Mouse (Mus musculus) megakaryocyte-erythroid progenitor cell, adult 5-6 weeks (primary cell): ENCODE measurements around the gene Sf3a1. TPM values are rescaled to one million over a fixed set of nuclear protein-coding genes. Genes with fewer than 3 reads are reported as not detected.
"Not testable (repeated sequence)": the region's sequence is repeated elsewhere in the genome, so short reads cannot be mapped to it uniquely, and the experiment has no call there.

ENCODE experiments used
- ATAC-seq: replicated peaks from 2 replicates; pipeline ENCODE4 v1.8.0; 2016; ENCODE audit warnings: mild to moderate bottlenecking, inconsistent platforms; ENCODE audit not compliant: severe bottlenecking, poor library complexity, low FRiP score, low TSS enrichment
- total RNA-seq, 2 experiments: library from RNA; stranded (forward) in 1 of 2; stranded (reverse) in 1 of 2; fragments of 200-1000, 215-1000 nt in 1 of 2; fragments of >200 nt in 1 of 2; fragmentation: Nextera tagmentation in 1 of 2; gene quantifications; 2 replicates each; pipeline ENCODE4 v1.2.3; 2014 to 2017

Sf3a1 gene
- total RNA-seq (2014; fragmentation: Nextera tagmentation) (74.9 and 93.2 TPM in 2 replicates), total RNA-seq (2017) (42.5 and 64.9 TPM in 2 replicates)

GRCm38 (mm10) chr11:4159808-4160708 is at the start of gene Sf3a1, which contains the start of gene Ccdc157:
Sf3a1 (plus strand) TSS chr11:4160350.
Ccdc157 (minus strand) TSS chr11:4160293.
- peak; percentile 93 for ATAC-seq

GRCm38 (mm10) chr11:4112033-4112432 is 48.1 kb upstream of the Sf3a1 start:
- no peak for ATAC-seq

GRCm38 (mm10) chr11:4112861-4113260 is 47.3 kb upstream of the Sf3a1 start:
- no peak for ATAC-seq

- ATAC-seq = no peak
Observed at GRCm38 (mm10) chr11:4113496-4113895, 46.7 kb upstream of the Sf3a1 start.

DNA sequence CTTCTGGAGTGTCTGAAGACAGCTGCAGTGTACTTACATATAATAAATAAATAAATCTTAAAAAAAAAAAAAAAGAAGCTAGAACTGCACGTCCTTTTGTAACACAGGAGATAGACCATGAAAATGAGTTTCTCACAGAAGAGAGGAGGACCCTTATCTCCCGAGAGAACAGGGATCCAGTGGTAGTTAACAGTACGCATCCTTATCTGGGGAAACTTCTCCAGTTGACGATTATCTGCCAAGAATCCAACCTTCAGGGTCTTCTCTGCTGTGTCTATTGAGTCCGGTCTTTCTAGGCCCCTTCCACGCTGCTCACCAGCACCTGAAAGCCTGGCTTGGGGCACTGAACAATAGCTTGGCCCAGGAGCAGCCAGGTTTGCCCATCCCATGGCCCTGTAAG is 46.2 kb upstream of the Sf3a1 start:
- no peak for ATAC-seq

GRCm38 (mm10) chr11:4114541-4114940 is 45.6 kb upstream of the Sf3a1 start:
- ATAC-seq = not testable (repeated sequence)

GRCm38 (mm10) chr11:4115407-4115806 is 44.7 kb upstream of the Sf3a1 start:
- no peak for ATAC-seq

DNA sequence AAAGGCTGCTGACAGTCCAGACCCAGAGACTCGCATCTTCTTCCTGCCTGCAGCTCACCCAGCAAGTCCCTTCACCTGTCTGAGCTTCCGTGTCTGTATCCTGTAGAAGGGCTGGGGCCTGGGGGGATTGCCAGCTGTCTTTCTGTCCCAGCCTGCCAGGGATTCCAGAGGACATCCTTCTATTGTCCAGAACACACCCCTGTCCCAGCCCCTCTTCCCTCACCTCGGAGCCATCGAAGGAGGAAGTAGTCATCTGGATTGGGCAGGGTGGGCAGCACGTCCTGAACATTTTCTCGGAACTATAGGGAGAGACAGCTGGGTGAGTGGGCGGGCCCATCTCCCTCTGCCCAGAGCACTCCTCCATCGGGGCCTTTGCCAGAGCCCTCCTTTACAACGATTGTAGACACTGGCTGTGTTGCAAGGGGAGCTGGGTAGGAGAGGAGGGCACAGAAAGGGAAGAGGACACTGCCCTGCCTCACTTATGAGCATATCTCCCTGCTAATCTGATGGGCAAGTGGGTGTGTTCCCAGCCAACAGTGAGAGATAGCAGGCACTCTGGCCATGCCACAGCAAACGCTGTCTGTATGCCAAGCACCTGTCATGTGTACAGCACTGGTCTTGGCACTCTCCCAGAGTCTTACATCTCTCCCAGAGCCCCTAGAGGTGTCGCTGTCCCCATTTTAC is 43.5 kb upstream of the Sf3a1 start:
- peak; percentile 71 for ATAC-seq

DNA sequence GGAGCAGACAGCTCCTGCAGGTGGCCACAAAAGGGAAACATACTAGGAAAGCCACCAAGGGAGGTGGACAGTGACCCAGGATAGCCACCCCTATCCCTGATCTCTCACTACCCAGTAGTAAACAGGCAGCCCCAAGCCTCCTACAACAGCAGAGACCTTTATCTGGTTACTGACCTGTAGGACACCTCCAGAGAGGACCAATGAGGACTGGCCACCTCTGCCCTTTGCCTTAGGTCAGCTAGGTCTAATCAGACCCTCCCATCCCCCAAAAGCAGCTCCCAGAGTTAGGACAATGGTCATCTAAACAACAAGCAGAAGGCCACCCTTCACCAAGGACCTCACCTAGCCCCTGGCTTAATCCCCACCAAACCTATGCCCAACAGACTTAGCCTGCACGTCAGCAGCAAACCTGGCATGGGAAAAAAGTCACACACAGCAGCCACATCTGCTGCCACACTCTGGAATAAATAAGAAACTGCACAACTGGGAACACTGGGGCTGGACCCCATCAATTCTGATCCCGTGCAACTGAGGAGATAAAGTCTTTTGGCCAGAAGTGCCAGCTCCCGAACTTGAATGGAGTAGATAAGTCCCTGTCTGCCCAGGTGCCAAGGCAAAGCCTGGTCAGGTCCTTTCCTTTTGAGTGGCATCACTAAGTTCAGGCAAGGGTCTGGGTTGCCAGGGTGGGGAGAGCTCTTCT is 42.6 kb upstream of the Sf3a1 start:
- peak; percentile 36 for ATAC-seq

DNA sequence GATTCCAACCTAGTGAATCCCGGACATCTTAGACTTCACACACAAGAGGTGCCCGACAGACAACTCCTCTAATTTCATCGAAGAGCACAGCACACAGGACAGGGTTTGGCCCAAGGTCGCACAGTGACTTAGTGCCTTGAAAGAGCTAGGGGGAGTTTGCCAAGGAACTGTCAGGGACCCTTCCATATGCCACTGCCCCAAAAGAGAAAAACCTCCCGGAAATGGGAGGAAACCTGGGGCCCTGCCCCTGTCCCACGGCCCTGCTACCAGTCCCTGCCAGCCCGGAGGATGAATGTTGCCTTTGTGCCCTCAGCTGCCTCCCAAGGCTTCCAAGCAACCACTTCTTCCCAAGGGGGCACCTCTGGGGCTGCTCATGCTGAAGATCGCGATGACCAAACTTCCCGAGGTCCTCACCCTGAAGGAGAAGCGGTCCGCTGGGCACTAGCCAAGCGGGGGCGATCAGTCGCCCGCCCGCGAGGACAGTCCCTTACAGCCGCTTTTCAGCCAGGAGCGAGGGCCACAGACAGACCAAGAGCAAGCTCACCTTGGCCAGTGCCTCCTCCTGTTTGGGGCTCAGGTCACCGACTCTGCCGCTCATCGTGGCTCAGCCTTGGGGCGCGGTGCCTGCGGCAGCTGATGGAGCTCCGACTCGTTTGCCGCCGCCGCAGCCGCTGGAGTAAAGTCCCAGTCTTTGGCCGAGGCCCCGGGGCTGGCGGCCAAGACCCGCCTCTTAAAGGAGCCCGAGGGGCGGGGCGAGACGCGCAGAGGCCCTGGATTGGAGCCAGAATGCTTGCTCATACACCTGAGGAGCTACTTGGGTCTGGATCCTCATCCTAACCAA is 41.8 kb upstream of the Sf3a1 start:
- ATAC-seq = peak; percentile 41

DNA sequence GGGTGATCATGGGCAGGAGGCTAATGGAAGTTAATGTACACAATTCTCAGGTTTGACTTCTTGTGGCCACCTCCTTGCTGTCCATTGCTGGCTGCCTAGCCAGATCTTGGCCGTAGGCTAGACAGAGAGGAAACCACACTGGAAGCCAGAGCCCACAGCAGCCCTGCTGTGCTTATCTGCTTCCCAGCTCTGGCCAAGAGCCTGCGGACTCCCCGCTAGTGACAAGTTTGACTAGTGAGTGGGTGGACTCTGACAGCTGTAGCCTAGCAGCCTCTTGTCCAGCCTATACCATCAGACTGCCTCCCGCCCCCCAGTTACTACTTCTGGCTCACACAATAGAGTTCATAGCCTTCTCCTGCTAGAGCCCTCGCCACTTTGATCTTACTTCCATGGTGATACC is 40.5 kb upstream of the Sf3a1 start:
- ATAC-seq = no peak

GRCm38 (mm10) chr11:4121691-4122090 is 38.5 kb upstream of the Sf3a1 start:
- ATAC-seq = no peak

DNA sequence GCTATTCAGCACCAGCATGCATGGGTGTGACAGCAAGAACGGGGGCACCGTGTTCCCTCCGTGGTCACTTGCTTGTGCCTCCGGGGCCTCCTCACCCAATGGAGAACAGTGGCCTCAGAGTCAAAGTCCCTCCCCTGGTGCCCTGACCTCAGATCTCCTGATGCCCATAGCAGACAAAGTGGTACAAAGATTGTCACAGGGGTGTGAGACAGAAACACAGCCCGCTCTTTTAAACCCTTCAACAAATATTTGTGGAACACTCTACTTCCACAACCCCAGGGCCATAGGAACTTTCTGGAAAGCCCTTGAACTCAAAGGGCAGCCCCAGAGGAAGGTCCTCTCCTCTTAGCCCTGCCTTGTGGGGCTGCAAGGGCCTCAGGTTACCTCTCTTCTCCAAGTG is 37.9 kb upstream of the Sf3a1 start:
- no peak for ATAC-seq

DNA sequence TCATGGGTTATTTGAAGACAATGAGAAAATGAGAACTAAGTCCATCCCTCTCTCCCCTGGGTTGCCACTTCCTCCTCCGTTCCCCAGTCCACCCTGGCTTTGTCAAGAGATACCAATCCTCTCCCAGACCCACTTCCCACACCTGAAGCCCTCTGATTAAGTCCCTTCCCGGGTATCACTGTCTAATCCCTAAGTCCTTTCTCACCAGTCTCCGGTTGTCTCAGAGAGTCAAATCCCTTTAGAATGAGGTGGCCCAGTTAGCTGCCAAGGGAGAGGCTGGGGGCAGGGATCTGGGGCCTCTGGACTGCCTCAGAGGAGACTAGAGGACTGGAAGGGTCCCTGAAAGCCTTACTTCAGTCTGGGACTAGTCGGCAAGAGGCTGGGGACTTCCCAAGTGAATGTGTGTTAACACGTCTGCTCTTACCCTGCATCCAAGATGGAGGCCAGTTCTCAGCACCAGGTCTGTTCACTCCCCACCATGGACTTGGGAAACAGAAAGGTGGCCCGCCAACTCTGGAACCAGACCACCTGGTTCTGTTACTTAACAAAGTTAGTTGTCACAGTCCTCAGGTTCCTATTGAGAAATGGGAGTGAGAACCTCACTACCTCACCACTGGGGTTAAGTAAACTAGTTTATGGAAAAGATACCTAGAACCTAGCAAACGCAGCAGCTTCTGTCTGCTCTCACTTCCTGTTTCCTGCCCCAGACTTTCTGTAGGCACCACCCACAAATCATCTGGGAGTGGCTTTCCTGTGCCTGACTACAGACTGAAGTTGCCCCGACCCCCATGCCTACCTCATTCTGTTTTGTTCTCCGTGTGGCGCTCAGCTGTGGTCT is 37.2 kb upstream of the Sf3a1 start, which contains the start of gene Sec14l2:
TSS of gene Sec14l2 (minus strand) at position 674 of the 838 bp plus-strand sequence.
- peak; percentile 17; the same call in 1 of the 2 replicates for ATAC-seq

DNA sequence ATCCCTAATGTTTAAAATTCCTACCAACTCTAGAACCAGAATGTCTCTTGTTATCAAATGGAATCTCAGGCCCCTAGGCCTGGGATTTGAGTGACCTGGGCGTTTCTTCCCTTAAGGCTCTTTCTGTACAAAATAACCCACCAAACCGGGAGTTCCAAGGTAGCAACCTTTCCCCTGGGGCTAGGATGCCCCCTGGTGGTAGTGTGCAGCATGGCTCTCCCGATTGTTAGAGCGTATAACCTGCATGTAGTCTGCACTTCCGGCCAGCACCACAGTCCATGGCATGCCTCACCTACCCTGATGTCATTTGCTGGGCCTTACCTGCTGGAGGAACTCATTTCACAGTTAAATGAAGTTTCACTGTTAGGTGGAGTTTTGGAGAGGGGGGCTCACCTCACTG is 36.2 kb upstream of the Sf3a1 start:
- peak; percentile 72 for ATAC-seq

DNA sequence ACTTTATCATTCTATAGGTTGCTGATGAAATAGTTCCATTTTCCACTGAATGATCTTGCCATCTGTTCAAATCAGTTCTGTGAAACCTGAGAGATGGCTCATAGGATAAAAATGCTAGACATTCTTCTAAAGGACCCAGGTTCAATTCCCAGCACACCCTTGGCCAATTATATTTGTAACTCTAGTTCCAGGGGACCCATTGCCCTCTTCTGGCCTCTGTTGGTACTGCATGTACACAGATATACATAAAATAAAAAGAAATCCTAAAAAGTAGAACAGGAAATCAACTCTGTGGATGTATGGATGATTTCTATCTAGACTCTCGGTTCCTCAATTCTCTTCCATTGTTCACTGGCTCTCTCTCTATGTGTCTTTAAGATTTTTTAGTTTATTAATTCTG is 33.1 kb upstream of the Sf3a1 start:
- ATAC-seq = no peak

- ATAC-seq = peak; percentile 45
Observed at GRCm38 (mm10) chr11:4128461-4128860, 31.7 kb upstream of the Sf3a1 start.

GRCm38 (mm10) chr11:4133450-4133849 is 26.7 kb upstream of the Sf3a1 start:
- ATAC-seq = no peak
